Mouse (Mus musculus) urinary bladder, postnatal 0 days (tissue): Measurements from ENCODE around the gene Syce1l. TPM values are rescaled to one million over a fixed set of nuclear protein-coding genes. Genes with fewer than 3 reads are reported as not detected.

Experiments used
- polyA plus RNA-seq: library from polyadenylated mRNA; unstranded; fragments of >200 nt; fragmentation: Nextera tagmentation; extraction: Ambion mirVana; gene quantifications from 2 replicates; pipeline ENCODE4 v1.2.1, GENCODE M21; 2015

Syce1l gene
- not detected in 2 replicates for polyA plus RNA-seq

GRCm38 (mm10) chr8:113642926-113643325 lies at the start of gene Syce1l:
Gene Syce1l, plus strand, starts transcription at chr8:113643213.

GRCm38 (mm10) chr8:113634670-113635591 lies 8.1 kb upstream of the Syce1l start, which contains the start of gene Mon1b:
Gene Mon1b, plus strand, starts transcription at chr8:113635587.

Other genes starting within 250 kb of the Syce1l start
- 4.2 and 4.6 TPM in 2 replicates for gene Mon1b, start 7.6 kb upstream of the Syce1l start, polyA plus RNA-seq
- not detected in 2 replicates for gene Adamts18, start 205.5 kb downstream of the Syce1l start, polyA plus RNA-seq